Mouse (Mus musculus): ENCODE results near the gene Cfi. TPM values are rescaled to one million over a fixed set of nuclear protein-coding genes. Genes with fewer than 3 reads are reported as not detected.

The Cfi gene
- polyA plus RNA-seq, 1 experiment from 2014 or later, result 0.52 TPM

- no peak overlapping the region for H3K9ac ChIP-seq (replicated peaks)
- peaks cover 8% of the 10 kb centered on the region for H3K36me3 ChIP-seq
- H3K9me3 ChIP-seq, result no peaks in the 10 kb centered on the region
- H3K27me3 ChIP-seq, result no peaks in the 10 kb centered on the region
- H3K4me2 ChIP-seq (replicated peaks), result no peak overlapping the region
- peaks cover 18% of the 10 kb centered on the region for H3K4me1 ChIP-seq (replicated peaks)
- no peak overlapping the region for H3K27ac ChIP-seq
- no peak for ATAC-seq
- no peak overlapping the region for H3K4me3 ChIP-seq (replicated peaks)
- 91% methylated on average over 8 of the region's 8 CpGs for WGBS
These were observed 68.2 kb downstream of the Cfi start for GRCm38 (mm10) chr3:129903866-129904265.

GRCm38 (mm10) chr3:129904381-129905132, 68.9 kb downstream of the Cfi start:
- no peak overlapping the region for H3K4me3 ChIP-seq (replicated peaks)

GRCm38 (mm10) chr3:129912025-129912424, 76.3 kb downstream of the Cfi start:
- WGBS, result 93% methylated on average over 14 of the region's 14 CpGs
- H3K9me3 ChIP-seq, result no peaks in the 10 kb centered on the region
- no peaks in the 10 kb centered on the region for H3K27me3 ChIP-seq
- H3K4me3 ChIP-seq (replicated peaks), result no peak overlapping the region
- ATAC-seq, result no peak
- H3K27ac ChIP-seq, result no peak overlapping the region
- H3K4me1 ChIP-seq (replicated peaks), result no peaks in the 10 kb centered on the region
- H3K9ac ChIP-seq (replicated peaks), result no peak overlapping the region
- H3K36me3 ChIP-seq, result peaks cover 39% of the 10 kb centered on the region
- no peak overlapping the region for H3K4me2 ChIP-seq (replicated peaks)

More at GRCm38 (mm10) chr3:129904381-129905132, 68.9 kb downstream of the Cfi start:
- ATAC-seq, result no peak
- no peak overlapping the region for H3K27ac ChIP-seq
- H3K4me2 ChIP-seq (replicated peaks), result no peak overlapping the region
- no peaks in the 10 kb centered on the region for H3K27me3 ChIP-seq
- H3K9ac ChIP-seq (replicated peaks), result no peak overlapping the region
- H3K36me3 ChIP-seq, result peaks cover 15% of the 10 kb centered on the region
- H3K4me1 ChIP-seq (replicated peaks), result peaks cover 18% of the 10 kb centered on the region
- 91% methylated on average over 7 of the region's 7 CpGs for WGBS
- no peaks in the 10 kb centered on the region for H3K9me3 ChIP-seq

DNA sequence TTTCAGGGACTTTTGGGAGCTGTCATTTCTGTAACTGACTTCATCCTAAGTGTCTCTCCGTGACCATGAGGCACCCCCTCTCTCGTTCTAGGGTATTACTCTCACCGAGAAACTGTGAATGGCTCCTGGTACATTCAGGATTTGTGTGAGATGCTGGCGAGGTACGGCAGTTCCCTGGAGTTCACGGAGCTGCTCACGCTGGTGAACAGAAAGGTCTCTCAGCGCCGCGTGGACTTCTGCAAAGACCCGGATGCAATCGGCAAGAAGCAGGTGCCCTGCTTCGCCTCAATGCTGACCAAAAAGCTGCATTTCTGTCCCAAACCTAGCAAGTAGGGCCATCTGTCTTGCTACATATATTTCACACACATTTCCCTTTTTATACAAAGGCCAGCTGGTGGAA, 77.6 kb downstream of the Cfi start:
- Histone ChIP-seq H3K27me3 (no peaks in the 10 kb centered on the region), H3K36me3 (peaks cover 39% of the 10 kb centered on the region), H3K9me3 (no peaks in the 10 kb centered on the region), H3K27ac (no peak overlapping the region), H3K4me1 (replicated peaks) (0 out of 2 replicates have a peak, but pooled peaks cover under 1% of the 10 kb centered on the region), H3K4me2 (replicated peaks) (no peak overlapping the region), H3K9ac (replicated peaks) (no peak overlapping the region), H3K4me3 (replicated peaks) (no peak overlapping the region)
- 94% methylated on average over 13 of the region's 13 CpGs for WGBS
- no peak for ATAC-seq

DNA sequence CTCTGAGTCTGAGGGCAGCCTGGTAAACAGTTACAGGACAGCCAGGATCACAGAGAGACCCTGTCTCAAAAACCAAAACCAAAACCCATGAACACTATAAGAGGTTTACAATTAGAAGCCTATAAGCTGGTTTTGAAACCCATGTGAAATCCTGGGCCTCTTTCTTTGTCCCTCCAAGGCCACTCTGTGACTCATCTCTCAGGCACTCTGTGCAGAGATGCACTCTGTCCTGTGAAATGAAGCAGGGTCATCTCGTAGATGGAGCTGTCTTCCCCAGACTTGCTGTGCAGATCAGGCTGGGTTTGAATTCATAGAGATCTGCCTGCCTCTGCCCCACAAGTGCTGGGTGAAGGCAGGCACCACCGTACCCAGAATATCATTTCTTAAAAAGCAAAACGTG, 81.7 kb downstream of the Cfi start:
- Histone ChIP-seq H3K27ac (no peak overlapping the region), H3K9me3 (no peaks in the 10 kb centered on the region), H3K4me3 (replicated peaks) (no peak overlapping the region), H3K4me2 (replicated peaks) (no peak overlapping the region), H3K9ac (replicated peaks) (no peak overlapping the region), H3K4me1 (replicated peaks) (peaks cover 6% of the 10 kb centered on the region; the same call in 1 of the 2 replicates), H3K27me3 (no peaks in the 10 kb centered on the region), H3K36me3 (peaks cover 8% of the 10 kb centered on the region; the same call in 1 of the 2 replicates)
- 86% methylated on average over 3 of the region's 3 CpGs for WGBS
- ATAC-seq, result no peak

- Histone ChIP-seq H3K27me3 (no peaks in the 10 kb centered on the region), H3K36me3 (peaks cover 8% of the 10 kb centered on the region; the same call in 1 of the 2 replicates), H3K27ac (no peak overlapping the region), H3K9ac (replicated peaks) (no peak overlapping the region), H3K4me1 (replicated peaks) (peaks cover 6% of the 10 kb centered on the region; the same call in 1 of the 2 replicates), H3K4me2 (replicated peaks) (no peak overlapping the region), H3K9me3 (no peaks in the 10 kb centered on the region), H3K4me3 (replicated peaks) (no peak overlapping the region)
- ATAC-seq, result peak; percentile 85
- WGBS, result 14% methylated on average over 13 of the region's 13 CpGs
These were observed 82.8 kb downstream of the Cfi start for GRCm38 (mm10) chr3:129918434-129918833.

GRCm38 (mm10) chr3:129923581-129923980, 87.9 kb downstream of the Cfi start:
- peaks cover 2% of the 10 kb centered on the region; the same call in 1 of the 2 replicates for H3K4me1 ChIP-seq (replicated peaks)
- 92% methylated on average over 7 of the region's 7 CpGs for WGBS
- no peaks in the 10 kb centered on the region for H3K27me3 ChIP-seq
- no peaks in the 10 kb centered on the region for H3K36me3 ChIP-seq
- no peak overlapping the region for H3K27ac ChIP-seq
- ATAC-seq, result no peak
- no peak overlapping the region for H3K4me3 ChIP-seq (replicated peaks)
- no peak overlapping the region for H3K9ac ChIP-seq (replicated peaks)
- H3K9me3 ChIP-seq, result no peaks in the 10 kb centered on the region
- no peak overlapping the region for H3K4me2 ChIP-seq (replicated peaks)

Other genes with a start within 250 kb of the Cfi start
- gene Egf, start 80.6 kb upstream of the Cfi start, polyA plus RNA-seq (2015; fragmentation: Nextera tagmentation; extraction: Ambion mirVana), result 1.9 TPM in 2 replicates
- not detected in 2 replicates for gene Lrit3, start 31.9 kb upstream of the Cfi start, polyA plus RNA-seq (2015; fragmentation: Nextera tagmentation; extraction: Ambion mirVana)
- gene Rrh, start 13.3 kb upstream of the Cfi start, polyA plus RNA-seq (2015; fragmentation: Nextera tagmentation; extraction: Ambion mirVana), result 0.17 TPM in 1 of 2 replicates, not detected in the other
- gene Gar1, start 4.5 kb upstream of the Cfi start, polyA plus RNA-seq (2015; fragmentation: Nextera tagmentation; extraction: Ambion mirVana), result 44.4 and 46.0 TPM in 2 replicates
- gene Pla2g12a, start 42.7 kb downstream of the Cfi start, polyA plus RNA-seq (2015; fragmentation: Nextera tagmentation; extraction: Ambion mirVana), result 24.9 and 26.8 TPM in 2 replicates
- 35.1 and 39.5 TPM in 2 replicates for gene Casp6, start 65.5 kb downstream of the Cfi start, polyA plus RNA-seq (2015; fragmentation: Nextera tagmentation; extraction: Ambion mirVana)
- gene Mcub, start 134.3 kb downstream of the Cfi start, polyA plus RNA-seq (2015; fragmentation: Nextera tagmentation; extraction: Ambion mirVana), result 3.9 TPM in 2 replicates
- 29.3 and 29.9 TPM in 2 replicates for gene Sec24b, start 225.7 kb downstream of the Cfi start, polyA plus RNA-seq (2015; fragmentation: Nextera tagmentation; extraction: Ambion mirVana)